Mouse (Mus musculus): Measurements from ENCODE around the gene Serpinb12.
"Not testable (repeated sequence)": the region's sequence is repeated elsewhere in the genome, so short reads cannot be mapped to it uniquely, and the experiment has no call there.

The Serpinb12 gene

DNA sequence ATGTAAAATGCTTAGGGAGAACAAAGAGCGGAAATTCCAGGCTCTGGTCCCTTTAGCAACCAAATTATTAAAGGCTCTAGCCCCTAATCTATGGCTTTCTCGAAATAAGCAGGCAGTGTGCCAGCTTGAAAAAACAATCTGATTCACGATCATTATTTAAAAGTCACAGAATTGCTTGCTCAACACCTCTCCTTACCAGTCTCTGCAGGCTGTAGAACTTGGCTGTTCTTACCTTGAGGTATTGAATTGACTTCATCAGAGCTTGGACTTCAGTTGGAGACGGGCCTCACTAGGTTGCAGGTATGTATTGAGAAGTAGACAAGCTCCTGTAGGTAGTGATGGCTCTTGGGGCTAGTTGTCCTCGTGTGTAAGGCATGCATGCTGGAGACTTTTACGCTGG, at the start of gene Serpinb12:
Gene Serpinb12, plus strand, starts transcription at position 185 of the 400 bp plus-strand sequence.
- no peak for DNase-seq (ENCODE audit: low read depth)

DNA sequence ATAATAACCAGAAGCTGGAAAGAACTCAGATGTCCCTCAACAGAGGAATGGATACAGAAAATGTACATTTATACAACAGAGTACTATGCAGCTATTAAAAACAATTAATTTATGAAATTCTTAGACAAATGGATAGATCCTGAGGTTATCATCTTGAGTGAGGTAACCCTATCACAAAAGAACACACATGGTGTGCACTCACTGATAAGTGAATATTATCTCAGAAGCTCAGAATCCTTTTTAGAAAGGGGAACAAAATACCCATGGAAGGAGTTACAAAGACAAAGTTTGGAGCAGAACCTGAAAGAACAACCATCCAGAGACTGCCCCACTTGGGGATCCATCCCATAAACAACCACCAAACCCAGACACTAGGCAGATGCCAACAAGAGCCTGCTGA, 39.1 kb upstream of the Serpinb12 start:
- not testable (repeated sequence) for DNase-seq (ENCODE audit: low read depth)

DNA sequence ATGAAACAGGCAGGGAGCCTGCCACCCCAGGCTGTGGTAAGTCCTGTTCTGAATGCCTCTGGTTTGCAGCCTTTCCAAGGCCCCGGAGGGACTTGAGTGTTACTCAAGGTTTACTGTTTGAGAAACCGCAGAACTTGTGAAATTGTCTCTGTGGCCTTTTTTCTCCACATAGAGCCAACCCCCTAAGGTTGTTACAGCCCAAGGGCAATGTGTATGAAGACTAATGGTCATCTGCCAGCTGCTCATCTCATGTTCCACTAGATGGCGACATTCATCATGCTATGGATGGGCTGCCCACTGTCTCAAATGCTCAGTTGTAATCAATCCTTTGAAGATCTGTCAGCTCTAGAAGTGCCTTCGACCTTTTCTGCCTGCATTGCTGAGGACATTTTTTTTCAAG, 32.8 kb upstream of the Serpinb12 start:
- peak; percentile 42 for DNase-seq (ENCODE audit: low read depth)

DNA sequence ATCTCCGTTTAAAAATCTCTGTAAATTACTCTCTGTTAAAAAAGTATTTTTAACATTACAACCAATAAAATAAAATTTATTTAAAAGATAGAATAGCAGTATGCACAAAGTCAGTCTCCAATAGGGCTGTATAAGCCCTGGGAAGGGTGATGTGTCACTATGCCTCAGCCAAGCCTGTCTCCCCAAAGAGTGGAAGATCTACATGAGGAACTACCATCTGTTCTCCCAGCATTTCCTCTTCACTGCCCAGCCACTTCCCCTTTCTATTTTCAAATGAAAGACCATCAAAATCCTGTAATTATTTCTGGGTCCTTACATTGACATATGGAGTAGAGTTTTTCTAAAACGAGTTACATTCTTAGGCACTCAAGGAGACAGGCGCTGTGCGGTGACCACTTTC, 2.3 kb upstream of the Serpinb12 start:
- no peak for DNase-seq (ENCODE audit: low read depth)

DNA sequence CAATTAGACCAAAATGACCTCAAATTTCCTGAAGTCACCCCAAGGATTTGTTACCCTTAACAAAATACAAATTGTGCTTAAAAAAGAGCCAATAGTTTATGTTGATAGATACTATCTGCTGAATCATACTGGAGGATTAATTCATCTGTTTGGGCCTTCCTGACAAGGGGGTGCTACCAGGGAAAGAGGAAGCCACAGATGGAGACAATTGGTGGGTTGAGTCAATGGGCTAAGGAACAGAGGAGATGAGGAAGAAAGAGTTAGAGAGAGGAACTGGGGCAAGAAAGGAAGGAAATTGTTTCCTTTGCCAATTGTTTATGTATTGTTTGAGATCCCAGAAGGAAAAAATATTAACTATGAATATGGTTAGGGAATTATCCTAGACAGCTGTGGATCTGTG, 591 bp upstream of the Serpinb12 start:
- DNase-seq (ENCODE audit: low read depth): no peak

DNA sequence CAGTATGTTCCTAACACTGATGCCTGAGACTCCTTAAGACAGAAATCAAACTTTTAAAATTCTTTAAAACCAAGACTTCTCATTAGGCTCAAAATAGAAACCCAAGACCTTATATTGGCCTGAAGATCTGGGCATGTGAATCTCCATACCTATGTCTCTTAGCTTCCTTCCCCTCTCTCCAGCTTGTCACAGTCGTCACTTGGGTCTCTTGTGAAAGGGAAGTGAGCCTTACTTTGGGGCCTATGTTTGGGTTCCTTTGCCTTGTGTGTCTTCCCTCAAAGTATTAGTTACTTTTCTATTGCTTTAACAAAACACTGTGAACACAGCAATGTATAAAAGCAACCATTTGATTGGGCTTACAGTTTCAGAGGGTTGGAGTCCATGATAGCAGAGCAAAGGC, 13.0 kb downstream of the Serpinb12 start:
- DNase-seq (ENCODE audit: low read depth): no peak

DNA sequence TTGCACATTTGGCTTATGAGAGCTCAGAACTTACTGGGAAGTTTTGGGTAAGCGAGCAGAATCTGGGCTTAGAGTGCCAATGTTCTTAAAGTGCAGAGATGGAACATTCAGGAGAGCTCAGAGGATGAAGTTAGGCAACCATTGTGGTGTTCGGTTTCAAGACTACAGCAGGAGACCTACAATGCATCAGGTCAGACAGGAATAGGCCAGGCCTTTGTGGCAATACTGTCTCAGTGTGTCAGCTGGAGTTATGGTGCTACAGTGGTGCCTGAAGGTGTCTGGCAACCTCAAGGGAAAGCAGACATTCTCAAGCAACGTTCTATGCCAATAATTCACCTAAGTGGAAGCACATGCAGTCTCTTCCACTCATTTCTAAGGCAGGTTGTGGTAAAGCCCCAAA, 25.7 kb downstream of the Serpinb12 start:
- DNase-seq (ENCODE audit: low read depth): no peak

DNA sequence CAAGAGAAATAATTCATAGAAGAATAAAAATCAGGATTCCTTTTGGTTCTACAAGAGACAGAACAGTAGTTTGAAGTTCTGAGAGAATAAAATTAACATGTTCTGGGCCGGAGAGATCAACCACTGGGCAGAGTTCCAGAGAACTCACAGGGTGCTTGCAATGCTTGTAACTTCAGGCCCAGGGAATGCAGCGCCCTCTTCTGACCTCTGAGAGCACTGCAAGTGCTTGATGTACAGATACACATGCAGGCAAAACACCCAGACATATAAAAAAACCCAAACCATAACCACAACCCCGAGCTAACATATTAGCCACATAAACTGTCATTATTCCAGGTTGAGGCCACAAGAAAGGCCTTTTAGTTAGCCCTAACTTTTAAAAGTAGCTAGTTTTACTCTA, 26.8 kb downstream of the Serpinb12 start:
- DNase-seq (ENCODE audit: low read depth): peak; percentile 29

DNA sequence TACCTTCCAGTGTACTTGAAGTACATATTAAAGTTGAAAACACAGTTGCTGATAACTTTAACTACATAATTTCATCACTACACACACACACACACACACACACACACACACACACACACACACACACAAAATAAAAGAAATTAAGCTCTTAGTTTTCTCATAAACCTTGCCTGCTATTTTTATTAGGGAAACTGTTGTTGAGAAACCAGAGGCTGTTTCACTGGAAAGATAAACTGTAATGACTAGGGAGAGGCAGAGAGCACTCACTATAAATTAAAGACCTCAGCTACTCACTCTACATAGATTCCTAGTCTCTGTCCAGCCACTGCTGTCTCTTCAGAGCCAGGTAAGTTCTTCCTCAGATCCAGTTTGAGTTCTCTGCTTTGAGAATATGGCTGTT, 46.4 kb downstream of the Serpinb12 start, which contains the start of gene Serpinb13:
Gene Serpinb13, plus strand, starts transcription at position 301 of the 400 bp plus-strand sequence.
- DNase-seq (ENCODE audit: low read depth): no peak

DNA sequence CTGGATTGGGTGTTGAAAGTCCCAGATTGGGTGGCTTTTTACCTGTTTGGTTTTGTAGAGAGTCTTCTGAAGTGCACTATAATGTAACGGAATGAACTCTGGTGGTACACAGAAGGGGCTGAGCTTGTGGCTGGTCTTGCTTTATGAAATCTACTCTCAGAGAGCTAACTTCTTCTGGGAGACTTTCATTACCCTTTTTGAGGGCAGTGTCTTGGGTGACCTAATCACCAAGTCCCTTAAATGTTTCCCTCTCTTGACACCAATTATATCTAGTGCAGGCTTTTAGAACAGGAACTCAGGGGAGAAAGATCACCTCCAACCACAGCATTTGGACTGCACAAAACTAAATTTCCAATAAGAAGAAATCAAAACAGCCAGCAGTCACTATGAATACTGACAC, 48.8 kb downstream of the Serpinb12 start:
- no peak for DNase-seq (ENCODE audit: low read depth)

DNA sequence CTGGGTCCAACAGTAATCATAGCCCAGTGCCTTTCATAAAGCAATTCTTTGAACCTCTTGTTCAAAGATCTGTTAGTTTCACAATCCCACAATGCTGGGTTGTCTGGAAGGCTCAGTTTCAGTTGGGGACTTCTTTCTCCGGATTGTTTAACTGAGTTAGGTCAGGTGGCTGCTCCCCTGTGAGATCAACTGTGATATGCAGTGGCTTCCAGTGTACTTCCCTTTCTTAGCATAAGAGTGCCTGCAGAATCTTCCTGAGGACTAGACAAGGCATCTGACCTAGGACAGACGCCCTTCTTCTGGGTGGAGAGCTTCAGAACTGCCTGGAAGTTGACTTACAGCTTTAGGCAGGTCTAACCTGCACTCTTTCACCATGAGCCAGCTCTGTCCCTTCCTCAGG, 49.6 kb downstream of the Serpinb12 start:
- DNase-seq (ENCODE audit: low read depth): no peak

DNA sequence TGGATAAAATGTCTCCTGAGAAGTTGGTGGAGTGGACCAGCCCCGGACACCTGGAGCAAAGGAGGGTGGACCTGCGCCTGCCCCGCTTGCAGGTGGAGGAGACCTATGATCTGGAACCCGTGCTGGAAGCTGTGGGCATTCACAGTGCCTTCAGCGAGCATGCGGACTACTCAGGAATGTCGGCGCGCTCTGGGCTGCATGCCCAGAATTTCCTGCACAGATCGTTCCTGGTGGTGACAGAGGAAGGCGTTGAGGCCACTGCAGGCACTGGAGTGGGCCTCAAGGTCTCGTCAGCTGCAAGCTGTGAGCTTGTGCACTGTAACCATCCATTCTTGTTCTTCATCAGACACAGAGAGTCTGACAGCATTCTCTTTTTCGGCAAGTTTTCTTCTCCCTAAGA, 66.2 kb downstream of the Serpinb12 start:
- DNase-seq (ENCODE audit: low read depth): no peak

DNA sequence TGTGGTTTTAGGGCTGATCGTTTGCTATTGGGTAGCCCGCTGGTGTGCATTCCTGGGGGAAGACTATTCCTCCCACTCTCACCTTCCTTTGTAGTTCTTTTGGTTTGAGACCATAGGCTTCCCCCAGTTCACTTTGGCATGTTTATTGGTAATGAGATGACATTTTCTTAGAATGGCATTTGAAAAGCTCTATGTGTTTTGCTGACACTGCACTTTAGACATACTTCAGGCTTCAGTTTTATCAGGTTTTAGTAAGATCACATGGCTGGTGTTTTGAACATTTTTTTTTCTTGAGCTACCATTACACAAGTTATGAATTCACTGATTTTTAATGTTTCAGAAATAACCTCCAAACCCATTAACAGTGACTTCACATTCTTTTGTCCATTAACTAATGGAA, 67.5 kb downstream of the Serpinb12 start:
- DNase-seq (ENCODE audit: low read depth): no peak

DNA sequence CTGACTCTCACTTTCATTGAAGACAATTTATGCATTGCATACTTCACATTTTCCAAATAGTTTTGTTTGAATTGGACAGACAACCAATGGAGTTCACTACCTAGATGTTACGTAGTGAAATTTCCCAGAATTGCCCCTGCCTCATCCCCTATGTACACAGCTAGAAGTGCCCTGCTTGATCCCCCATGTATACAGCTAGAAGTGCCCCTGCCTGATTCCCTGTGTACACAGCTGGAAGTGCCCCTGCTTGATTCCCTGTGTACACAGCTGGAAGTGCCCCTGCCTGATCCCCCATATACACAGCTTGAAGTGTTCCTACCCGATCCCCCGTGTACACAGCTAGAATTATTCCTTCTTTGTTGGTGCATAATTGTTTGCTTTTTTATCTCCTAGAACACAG, 72.1 kb downstream of the Serpinb12 start:
- DNase-seq (ENCODE audit: low read depth): no peak

All from NIH3T3 (cell line).